Mouse (Mus musculus): ENCODE measurements around the gene Cap2. TPM values are rescaled to one million over a fixed set of nuclear protein-coding genes. Genes with fewer than 3 reads are reported as not detected.

Gene Cap2
- polyA plus RNA-seq, 1 experiment from 2014 or later: 4.3 TPM

- no peaks in the 10 kb centered on the region for H3K27me3 ChIP-seq
- H3K36me3 ChIP-seq: no peaks in the 10 kb centered on the region
- peaks cover 28% of the 10 kb centered on the region for H3K4me1 ChIP-seq (replicated peaks)
- H3K4me2 ChIP-seq: no peak overlapping the region
- 57% methylated on average over 5 of the region's 5 CpGs for WGBS
- no peak overlapping the region for H3K4me3 ChIP-seq
- no peak overlapping the region for H3K9ac ChIP-seq
- no peaks in the 10 kb centered on the region for H3K9me3 ChIP-seq
- no peak overlapping the region for H3K27ac ChIP-seq (replicated peaks)
- ATAC-seq (ENCODE audit: low read depth): no peak
Measured at GRCm38 (mm10) chr13:46574201-46574600, 72.6 kb downstream of the Cap2 start.

- ATAC-seq (ENCODE audit: low read depth): no peak
Measured at GRCm38 (mm10) chr13:46574707-46575106, 73.1 kb downstream of the Cap2 start.

GRCm38 (mm10) chr13:46584860-46585259 is 83.2 kb downstream of the Cap2 start:
- H3K4me3 ChIP-seq: no peak overlapping the region
- H3K27me3 ChIP-seq: no peaks in the 10 kb centered on the region
- no peaks in the 10 kb centered on the region for H3K4me1 ChIP-seq (replicated peaks)
- ATAC-seq (ENCODE audit: low read depth): no peak
- no peaks in the 10 kb centered on the region for H3K36me3 ChIP-seq
- no peak overlapping the region for H3K27ac ChIP-seq (replicated peaks)
- H3K9me3 ChIP-seq: no peaks in the 10 kb centered on the region
- no peak overlapping the region for H3K4me2 ChIP-seq
- no peak overlapping the region for H3K9ac ChIP-seq
- 74% methylated on average over 7 of the region's 7 CpGs for WGBS

More at GRCm38 (mm10) chr13:46574707-46575106, 73.1 kb downstream of the Cap2 start:
- Histone ChIP-seq H3K9ac (no peak overlapping the region), H3K27me3 (no peaks in the 10 kb centered on the region), H3K4me2 (no peak overlapping the region), H3K4me3 (no peak overlapping the region), H3K27ac (replicated peaks) (no peak overlapping the region), H3K36me3 (no peaks in the 10 kb centered on the region), H3K9me3 (no peaks in the 10 kb centered on the region), H3K4me1 (replicated peaks) (peaks cover 28% of the 10 kb centered on the region)
- 68% methylated on average over 4 of the region's 4 CpGs for WGBS

- H3K4me1 ChIP-seq (replicated peaks): no peaks in the 10 kb centered on the region
- no peaks in the 10 kb centered on the region for H3K36me3 ChIP-seq
- no peaks in the 10 kb centered on the region for H3K9me3 ChIP-seq
- no peak overlapping the region for H3K27ac ChIP-seq (replicated peaks)
- no peak for ATAC-seq (ENCODE audit: low read depth)
- no peak overlapping the region for H3K9ac ChIP-seq
- no peak overlapping the region for H3K4me2 ChIP-seq
- H3K27me3 ChIP-seq: no peaks in the 10 kb centered on the region
- WGBS: 89% methylated on average over 17 of the region's 17 CpGs
- H3K4me3 ChIP-seq: no peak overlapping the region
Measured at GRCm38 (mm10) chr13:46587717-46588289, 86.2 kb downstream of the Cap2 start.

- Histone ChIP-seq H3K4me1 (replicated peaks) (no peaks in the 10 kb centered on the region), H3K4me2 (no peak overlapping the region), H3K9ac (no peak overlapping the region), H3K36me3 (no peaks in the 10 kb centered on the region), H3K4me3 (no peak overlapping the region), H3K27ac (replicated peaks) (no peak overlapping the region), H3K27me3 (no peaks in the 10 kb centered on the region), H3K9me3 (no peaks in the 10 kb centered on the region)
- 90% methylated on average over 5 of the region's 5 CpGs for WGBS
- no peak for ATAC-seq (ENCODE audit: low read depth)
Measured at GRCm38 (mm10) chr13:46588606-46589005, 87.0 kb downstream of the Cap2 start.

- ATAC-seq (ENCODE audit: low read depth): no peak
- Histone ChIP-seq H3K27ac (replicated peaks) (no peak overlapping the region), H3K9me3 (no peaks in the 10 kb centered on the region), H3K27me3 (no peaks in the 10 kb centered on the region), H3K36me3 (no peaks in the 10 kb centered on the region), H3K4me2 (no peak overlapping the region), H3K9ac (no peak overlapping the region), H3K4me1 (replicated peaks) (no peaks in the 10 kb centered on the region), H3K4me3 (no peak overlapping the region)
- 89% methylated on average over 4 of the region's 4 CpGs for WGBS
Measured at GRCm38 (mm10) chr13:46590885-46591284, 89.2 kb downstream of the Cap2 start.

- Histone ChIP-seq H3K9ac (no peak overlapping the region), H3K9me3 (no peaks in the 10 kb centered on the region), H3K4me3 (no peak overlapping the region), H3K27ac (replicated peaks) (no peak overlapping the region), H3K36me3 (no peaks in the 10 kb centered on the region), H3K27me3 (no peaks in the 10 kb centered on the region), H3K4me1 (replicated peaks) (peaks cover 9% of the 10 kb centered on the region; the same call in 1 of the 2 replicates), H3K4me2 (no peak overlapping the region)
- ATAC-seq (ENCODE audit: low read depth): no peak
- 85% methylated on average over 5 of the region's 5 CpGs for WGBS
Measured at GRCm38 (mm10) chr13:46600694-46601093, 99.0 kb downstream of the Cap2 start.

GRCm38 (mm10) chr13:46601386-46601785 is 99.7 kb downstream of the Cap2 start:
- H3K9ac ChIP-seq: no peak overlapping the region
- H3K36me3 ChIP-seq: no peaks in the 10 kb centered on the region
- H3K27me3 ChIP-seq: no peaks in the 10 kb centered on the region
- WGBS: 94% methylated on average over 2 of the region's 2 CpGs
- H3K27ac ChIP-seq (replicated peaks): no peak overlapping the region
- no peaks in the 10 kb centered on the region for H3K9me3 ChIP-seq
- no peak overlapping the region for H3K4me2 ChIP-seq
- H3K4me3 ChIP-seq: no peak overlapping the region
- peaks cover 9% of the 10 kb centered on the region; the same call in 1 of the 2 replicates for H3K4me1 ChIP-seq (replicated peaks)
- ATAC-seq (ENCODE audit: low read depth): no peak

- H3K9me3 ChIP-seq: no peaks in the 10 kb centered on the region
- no peak overlapping the region for H3K4me2 ChIP-seq
- H3K27me3 ChIP-seq: no peaks in the 10 kb centered on the region
- no peak overlapping the region for H3K27ac ChIP-seq (replicated peaks)
- ATAC-seq (ENCODE audit: low read depth): no peak
- peaks cover 9% of the 10 kb centered on the region; the same call in 1 of the 2 replicates for H3K4me1 ChIP-seq (replicated peaks)
- H3K9ac ChIP-seq: no peak overlapping the region
- H3K4me3 ChIP-seq: no peak overlapping the region
- H3K36me3 ChIP-seq: no peaks in the 10 kb centered on the region
- 94% methylated on average over 11 of the region's 11 CpGs for WGBS
Measured at GRCm38 (mm10) chr13:46602674-46603073, 101.0 kb downstream of the Cap2 start.

- WGBS: 86% methylated on average over 3 of the region's 3 CpGs
- no peaks in the 10 kb centered on the region for H3K27me3 ChIP-seq
- H3K36me3 ChIP-seq: no peaks in the 10 kb centered on the region
- no peaks in the 10 kb centered on the region for H3K9me3 ChIP-seq
- ATAC-seq (ENCODE audit: low read depth): no peak
- H3K9ac ChIP-seq: no peak overlapping the region
- H3K4me3 ChIP-seq: no peak overlapping the region
- H3K4me2 ChIP-seq: no peak overlapping the region
- no peak overlapping the region for H3K27ac ChIP-seq (replicated peaks)
- H3K4me1 ChIP-seq (replicated peaks): no peaks in the 10 kb centered on the region
Measured at GRCm38 (mm10) chr13:46611033-46611432, 109.4 kb downstream of the Cap2 start.

GRCm38 (mm10) chr13:46613694-46614272 is 112.1 kb downstream of the Cap2 start:
- H3K27me3 ChIP-seq: no peaks in the 10 kb centered on the region
- no peaks in the 10 kb centered on the region for H3K4me1 ChIP-seq (replicated peaks)
- no peaks in the 10 kb centered on the region for H3K9me3 ChIP-seq
- H3K27ac ChIP-seq (replicated peaks): no peak overlapping the region
- 92% methylated on average over 6 of the region's 6 CpGs for WGBS
- no peak overlapping the region for H3K9ac ChIP-seq
- no peak overlapping the region for H3K4me2 ChIP-seq
- H3K36me3 ChIP-seq: no peaks in the 10 kb centered on the region
- no peak for ATAC-seq (ENCODE audit: low read depth)
- no peak overlapping the region for H3K4me3 ChIP-seq

GRCm38 (mm10) chr13:46616673-46617362 is 115.2 kb downstream of the Cap2 start:
- 91% methylated on average over 19 of the region's 19 CpGs for WGBS
- H3K9ac ChIP-seq: no peak overlapping the region
- H3K4me1 ChIP-seq (replicated peaks): peaks cover 7% of the 10 kb centered on the region
- ATAC-seq (ENCODE audit: low read depth): no peak
- no peak overlapping the region for H3K27ac ChIP-seq (replicated peaks)
- H3K4me2 ChIP-seq: no peak overlapping the region
- H3K4me3 ChIP-seq: no peak overlapping the region
- no peaks in the 10 kb centered on the region for H3K36me3 ChIP-seq
- H3K9me3 ChIP-seq: no peaks in the 10 kb centered on the region
- no peaks in the 10 kb centered on the region for H3K27me3 ChIP-seq

Measured in neural tube, embryonic 13.5 days (tissue).